Mouse (Mus musculus) cerebellum, adult 11-12 months (tissue): ENCODE measurements around the gene Bud23.

Source experiments
- DNase-seq: peaks from one replicate; pipeline ENCODE4 v3.0.0; 2022

Bud23 gene

GRCm38 (mm10) chr5:135016224-135016759 is 48.5 kb downstream of the Bud23 start:
- no peak for DNase-seq

DNA sequence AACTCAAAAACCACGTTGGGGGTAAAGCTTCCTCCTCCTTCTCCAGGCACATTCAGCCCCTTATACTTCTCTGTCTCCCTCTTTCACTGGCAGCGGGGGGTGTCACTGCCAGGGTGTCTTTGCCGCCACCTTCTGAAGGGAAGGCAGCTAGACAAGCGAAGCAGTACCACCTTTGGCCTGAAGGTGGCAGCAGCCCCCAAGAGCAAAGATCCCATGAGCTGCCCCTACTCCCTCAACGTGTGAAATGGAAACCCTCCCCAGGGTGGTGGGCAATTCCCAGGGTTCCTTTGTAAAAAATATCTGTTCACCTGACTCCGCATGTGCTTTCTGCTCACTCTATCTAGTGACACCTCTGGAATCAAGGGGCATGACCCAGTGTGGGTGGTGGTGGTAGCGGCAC is 49.3 kb downstream of the Bud23 start:
- DNase-seq: peak; percentile 79

DNA sequence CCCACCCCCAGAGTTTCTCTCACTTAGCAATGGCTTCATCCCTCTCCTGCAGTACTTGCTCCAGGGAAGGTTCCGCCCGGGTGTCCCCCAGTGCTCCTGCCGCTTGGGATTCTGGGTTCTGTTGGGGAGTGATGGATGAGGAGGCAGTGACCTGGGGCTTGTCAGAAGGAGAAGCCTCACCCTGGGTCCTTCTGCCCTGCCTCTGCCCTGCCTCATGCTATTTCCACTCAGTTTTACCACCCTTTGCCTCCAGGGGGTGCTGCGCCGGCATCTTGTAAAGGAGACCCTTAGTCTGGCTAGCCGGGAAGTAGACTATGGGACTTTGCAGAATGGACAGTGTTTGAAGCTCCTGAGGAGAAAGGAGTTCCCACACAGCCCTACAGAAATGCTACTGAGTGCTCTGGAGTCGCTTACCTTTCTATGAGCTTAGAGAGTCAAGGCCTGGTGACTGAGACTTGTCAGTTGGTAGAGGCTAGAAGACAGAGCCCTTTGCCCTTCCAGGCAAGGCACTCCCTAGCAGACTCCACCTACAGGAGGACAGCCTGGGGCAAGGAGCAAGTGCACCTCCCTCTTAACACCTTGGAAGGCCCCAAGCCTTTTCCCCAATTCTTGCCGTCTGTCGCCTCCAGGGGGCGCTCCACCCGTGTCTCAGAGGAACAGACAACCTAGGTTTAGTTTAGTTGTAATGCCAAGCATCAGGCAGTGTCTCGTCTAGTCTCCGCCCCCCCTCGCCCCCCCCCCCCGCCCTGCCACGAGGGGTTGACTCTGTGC is 51.9 kb downstream of the Bud23 start:
- peak; percentile 79 for DNase-seq

- peak; percentile 57 for DNase-seq
Observed at GRCm38 (mm10) chr5:135011809-135012613, 52.7 kb downstream of the Bud23 start.

GRCm38 (mm10) chr5:135010841-135011743 is 53.7 kb downstream of the Bud23 start:
- peak; percentile 69 for DNase-seq

- peak; percentile 60 for DNase-seq
Observed at GRCm38 (mm10) chr5:135010320-135010709, 54.4 kb downstream of the Bud23 start.

DNA sequence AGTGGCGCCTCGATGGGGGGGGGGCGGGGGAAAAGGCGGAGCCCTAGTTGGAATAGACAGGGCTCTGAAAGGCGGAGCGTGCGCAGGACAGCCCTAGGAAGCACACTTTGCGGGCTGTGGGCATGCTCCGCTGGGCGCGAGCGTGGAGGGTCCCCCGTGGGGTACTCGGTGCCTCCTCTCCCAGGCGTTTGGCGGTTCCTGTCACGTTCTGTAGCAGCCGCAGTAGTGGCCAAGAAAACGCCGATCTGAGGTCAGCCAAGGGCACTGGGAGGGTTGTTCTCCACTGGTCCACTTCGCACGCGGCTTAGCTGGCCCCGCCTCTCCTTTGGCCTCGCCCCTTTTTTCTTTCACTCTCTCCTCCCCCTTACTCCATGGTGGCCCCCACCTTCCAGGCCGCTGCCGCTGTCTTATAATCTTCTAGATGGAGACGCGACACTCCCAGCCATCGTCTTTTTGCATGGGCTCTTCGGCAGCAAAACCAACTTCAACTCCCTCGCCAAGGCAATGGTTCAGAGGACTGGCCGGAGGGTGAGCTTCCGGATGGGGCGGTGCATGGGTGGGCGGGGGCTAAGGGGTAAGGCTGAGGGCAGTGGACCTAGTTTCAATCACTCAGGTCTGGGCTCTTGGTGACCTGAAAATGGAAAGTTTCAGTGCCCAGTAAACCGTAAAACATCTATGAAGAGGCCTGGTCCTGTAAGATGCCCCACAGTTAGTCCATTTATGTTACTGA is 55.0 kb downstream of the Bud23 start:
- peak; percentile 92 for DNase-seq

DNA sequence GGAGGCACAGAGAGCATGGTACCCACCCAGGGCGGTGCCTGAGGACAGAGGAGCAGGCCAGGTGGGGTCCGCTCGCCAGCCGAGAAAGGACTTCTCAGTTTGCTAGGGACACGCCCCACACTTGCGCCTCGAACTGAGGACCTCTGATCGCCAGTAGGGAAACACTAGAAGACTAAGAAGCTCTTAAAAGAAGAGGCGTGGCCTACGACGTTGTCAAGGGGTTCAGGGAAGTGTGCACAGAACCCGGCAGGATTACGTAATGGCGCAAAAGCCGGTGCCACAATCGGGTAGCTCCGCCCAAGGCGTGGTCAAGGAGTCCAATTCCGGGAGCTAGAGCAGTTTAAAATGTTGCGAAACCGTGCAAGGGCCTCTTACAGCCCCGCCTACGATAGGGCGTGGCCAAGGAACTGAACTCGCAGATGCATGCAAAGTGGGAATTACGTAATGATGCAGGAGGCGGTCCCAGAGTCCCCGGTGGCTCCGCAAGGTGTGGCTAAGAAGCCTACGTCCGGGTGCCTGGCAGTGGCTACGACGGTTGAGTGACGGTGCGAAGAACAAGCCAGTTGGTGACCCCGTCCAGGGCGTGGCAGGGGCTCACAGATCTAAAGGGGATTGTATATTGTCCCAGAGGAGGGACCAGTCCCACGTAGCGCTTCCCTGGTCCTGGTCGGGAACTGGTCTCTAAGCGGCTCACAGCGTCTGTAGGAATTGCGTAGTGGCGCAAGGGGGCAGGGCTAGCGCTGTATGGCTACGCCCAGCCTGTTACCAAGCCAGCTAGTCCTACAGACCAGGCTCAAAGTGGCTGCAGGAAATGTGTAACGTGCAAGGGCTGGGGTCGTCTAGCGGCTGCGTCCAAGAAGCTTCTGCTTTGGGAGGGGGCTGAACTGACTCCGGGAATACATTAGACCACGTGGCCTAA is 55.8 kb downstream of the Bud23 start, which contains the start of gene Abhd11:
TSS of gene Abhd11 (plus strand) at position 482 of the 919 bp plus-strand sequence.
- DNase-seq: peak; percentile 100

DNA sequence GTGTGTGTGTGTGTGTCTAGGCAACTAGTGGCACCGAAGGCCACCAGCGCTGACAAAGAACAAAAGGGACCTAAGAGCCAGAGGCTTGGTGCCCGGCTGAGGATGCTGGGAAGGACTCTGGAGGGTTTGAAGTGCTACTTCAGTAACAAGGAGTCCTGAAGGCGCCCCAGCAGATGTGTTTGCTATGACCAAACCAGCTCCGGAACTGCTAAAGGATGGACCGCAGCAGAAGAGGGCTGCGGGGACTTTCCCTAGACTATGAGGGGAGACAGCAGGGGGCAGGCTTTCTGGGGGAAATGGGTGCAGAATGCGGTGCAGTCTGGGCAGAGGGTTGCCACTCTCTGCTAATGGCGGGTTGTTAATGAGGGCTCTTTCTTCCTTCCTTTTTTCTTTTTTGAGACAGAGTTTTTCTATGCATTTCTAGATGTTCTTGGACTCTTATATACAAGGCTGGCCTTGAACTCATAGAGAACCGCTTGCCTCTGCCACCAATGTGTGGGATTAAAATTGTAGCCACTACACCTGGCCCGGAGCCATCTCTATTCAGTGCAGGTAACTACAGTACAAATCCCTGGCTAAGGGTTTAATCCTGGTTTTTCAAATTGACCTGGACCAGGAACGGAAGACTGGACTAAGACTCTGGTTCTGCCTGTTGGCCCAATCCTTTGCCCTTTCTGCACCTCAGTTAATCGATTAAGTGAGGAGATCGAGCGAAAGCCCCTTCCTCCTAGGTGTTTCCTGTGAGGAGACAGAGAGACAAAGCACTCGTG is 56.8 kb downstream of the Bud23 start:
- DNase-seq: peak; percentile 65
